Mouse (Mus musculus) heart, embryonic 16.5 days (tissue): ENCODE data around the gene Cx3cr1. TPM values are rescaled to one million over a fixed set of nuclear protein-coding genes. Genes with fewer than 3 reads are reported as not detected.

ENCODE experiments used
- ATAC-seq: fragments of 200-750 bp; cut with Nextera tagmentation; replicated peaks from 2 replicates; pipeline ENCODE4 v1.8.0; 2017; ENCODE audit warnings: moderate number of reproducible peaks; ENCODE audit not compliant: insufficient read depth, low FRiP score; ENCODE audit errors: extremely low read depth
- H3K27ac ChIP-seq: fragments of 300-500 bp; sonication (generic); 2 replicates; pipeline ENCODE4 v1.5.1; 2014; ENCODE audit warnings: mild to moderate bottlenecking, low read length, control low read depth, moderate library complexity
- H3K27me3 ChIP-seq: fragments of 300-500 bp; sonication (generic); 2 replicates; pipeline ENCODE4 v1.6.1; 2014; ENCODE audit warnings: low read length, mixed read lengths; ENCODE audit not compliant: control insufficient read depth, insufficient read depth
- H3K36me3 ChIP-seq: fragments of 300-500 bp; sonication (generic); 2 replicates; pipeline ENCODE4 v1.6.1; 2014; ENCODE audit not compliant: control insufficient read depth, insufficient read depth
- H3K4me1 ChIP-seq: fragments of 300-500 bp; sonication (generic); 2 replicates; pipeline ENCODE4 v1.6.1; 2014; ENCODE audit warnings: low read length, mixed read lengths; ENCODE audit not compliant: control insufficient read depth, insufficient read depth
- H3K4me2 ChIP-seq: fragments of 300-500 bp; sonication (generic); 2 replicates; pipeline ENCODE4 v1.6.1; 2014; ENCODE audit warnings: low read depth, mild to moderate bottlenecking, control low read depth, low read length
- H3K4me3 ChIP-seq: fragments of 300-500 bp; sonication (generic); 2 replicates; pipeline ENCODE4 v1.5.1; 2014; ENCODE audit warnings: mild to moderate bottlenecking, control low read depth, low read length
- H3K9ac ChIP-seq: fragments of 300-500 bp; sonication (generic); 2 replicates; pipeline ENCODE4 v1.6.1; 2014; ENCODE audit warnings: low read length, control low read depth
- H3K9me3 ChIP-seq: fragments of 300-500 bp; sonication (generic); replicated peaks from 2 replicates; pipeline ENCODE4 v1.6.1; 2016; ENCODE audit warnings: low read length; ENCODE audit not compliant: control insufficient read depth
- WGBS: fragments of 180-500 bp; shearing (Covaris S2); extraction: QIAGEN DNeasy Blood & Tissue Kit; methylation state at CpG from one replicate; pipeline ENCODE4 v1.1.7; 2014; 5-methylcytosine and 5-hydroxymethylcytosine counted together
- polyA plus RNA-seq: library from polyadenylated mRNA; unstranded; fragments of >200 nt; fragmentation: Nextera tagmentation; extraction: Ambion mirVana; gene quantifications from 2 replicates; pipeline ENCODE4 v1.2.1, GENCODE M21; 2015

The Cx3cr1 gene
- polyA plus RNA-seq, 1 experiment from 2014 or later, result 6.1 TPM

- 80% methylated on average over 7 of the region's 7 CpGs for WGBS
- Histone ChIP-seq H3K27me3 (no peaks in the 10 kb centered on the region), H3K9me3 (peaks cover 7% of the 10 kb centered on the region), H3K27ac (no peak overlapping the region), H3K4me2 (no peak overlapping the region), H3K4me1 (no peaks in the 10 kb centered on the region), H3K4me3 (no peak overlapping the region), H3K36me3 (no peaks in the 10 kb centered on the region), H3K9ac (no peak overlapping the region)
- no peak for ATAC-seq
These were observed 19.4 kb upstream of the Cx3cr1 start for GRCm38 (mm10) chr9:120089125-120089524.

GRCm38 (mm10) chr9:120084406-120084805 is 14.7 kb upstream of the Cx3cr1 start:
- H3K27ac ChIP-seq, result no peak overlapping the region
- H3K4me3 ChIP-seq, result no peak overlapping the region
- H3K9me3 ChIP-seq, result peaks cover 10% of the 10 kb centered on the region
- no peaks in the 10 kb centered on the region for H3K4me1 ChIP-seq
- H3K4me2 ChIP-seq, result no peak overlapping the region
- 69% methylated on average over 9 of the region's 9 CpGs for WGBS
- no peak; the same call in 1 of the 2 replicates for ATAC-seq
- no peaks in the 10 kb centered on the region for H3K27me3 ChIP-seq
- H3K9ac ChIP-seq, result no peak overlapping the region
- no peaks in the 10 kb centered on the region for H3K36me3 ChIP-seq

GRCm38 (mm10) chr9:120083158-120083894 is 13.6 kb upstream of the Cx3cr1 start:
- 75% methylated on average over 18 of the region's 18 CpGs for WGBS
- no peak overlapping the region for H3K4me2 ChIP-seq

GRCm38 (mm10) chr9:120082691-120083090 is 13.0 kb upstream of the Cx3cr1 start:
- Histone ChIP-seq H3K4me2 (no peak overlapping the region), H3K4me3 (no peak overlapping the region), H3K27me3 (no peaks in the 10 kb centered on the region), H3K36me3 (no peaks in the 10 kb centered on the region), H3K27ac (no peak overlapping the region), H3K9me3 (0 out of 2 replicates have a peak, but pooled peaks cover 4% of the 10 kb centered on the region), H3K9ac (no peak overlapping the region), H3K4me1 (no peaks in the 10 kb centered on the region)
- no peak for ATAC-seq
- WGBS, result 77% methylated on average over 4 of the region's 4 CpGs

More at GRCm38 (mm10) chr9:120083158-120083894, 13.6 kb upstream of the Cx3cr1 start:
- Histone ChIP-seq H3K36me3 (no peaks in the 10 kb centered on the region), H3K9me3 (0 out of 2 replicates have a peak, but pooled peaks cover 4% of the 10 kb centered on the region), H3K4me3 (no peak overlapping the region), H3K27ac (no peak overlapping the region), H3K27me3 (no peaks in the 10 kb centered on the region), H3K4me1 (no peaks in the 10 kb centered on the region), H3K9ac (no peak overlapping the region)
- ATAC-seq, result no peak

- no peak for ATAC-seq
- H3K27ac ChIP-seq, result no peak overlapping the region
- H3K9me3 ChIP-seq, result 0 out of 2 replicates have a peak, but pooled peaks cover 4% of the 10 kb centered on the region
- no peaks in the 10 kb centered on the region for H3K27me3 ChIP-seq
- no peaks in the 10 kb centered on the region for H3K36me3 ChIP-seq
- no peaks in the 10 kb centered on the region for H3K4me1 ChIP-seq
- 73% methylated on average over 5 of the region's 5 CpGs for whole genome bisulfite sequencing
- H3K4me3 ChIP-seq, result no peak overlapping the region
- H3K4me2 ChIP-seq, result no peak overlapping the region
- H3K9ac ChIP-seq, result no peak overlapping the region
These were observed 12.3 kb upstream of the Cx3cr1 start for GRCm38 (mm10) chr9:120081967-120082366.

GRCm38 (mm10) chr9:120081247-120081646 is 11.6 kb upstream of the Cx3cr1 start:
- no peaks in the 10 kb centered on the region for H3K27me3 ChIP-seq
- no peaks in the 10 kb centered on the region for H3K4me1 ChIP-seq
- no peak overlapping the region for H3K27ac ChIP-seq
- no peak overlapping the region for H3K4me2 ChIP-seq
- H3K9ac ChIP-seq, result no peak overlapping the region
- ATAC-seq, result no peak
- H3K36me3 ChIP-seq, result no peaks in the 10 kb centered on the region
- no peak overlapping the region for H3K4me3 ChIP-seq
- WGBS, result 66% methylated on average over 6 of the region's 6 CpGs
- H3K9me3 ChIP-seq, result 0 out of 2 replicates have a peak, but pooled peaks cover 4% of the 10 kb centered on the region

GRCm38 (mm10) chr9:120080546-120081108 is 10.9 kb upstream of the Cx3cr1 start:
- H3K36me3 ChIP-seq, result no peaks in the 10 kb centered on the region
- WGBS, result 79% methylated on average over 8 of the region's 8 CpGs
- ATAC-seq, result no peak

GRCm38 (mm10) chr9:120079901-120080300 is 10.2 kb upstream of the Cx3cr1 start:
- H3K4me2 ChIP-seq, result no peak overlapping the region
- 65% methylated on average over 7 of the region's 7 CpGs for WGBS
- no peak overlapping the region for H3K27ac ChIP-seq
- no peaks in the 10 kb centered on the region for H3K4me1 ChIP-seq
- no peaks in the 10 kb centered on the region for H3K36me3 ChIP-seq
- ATAC-seq, result no peak
- H3K9ac ChIP-seq, result no peak overlapping the region
- 0 out of 2 replicates have a peak, but pooled peaks cover 4% of the 10 kb centered on the region for H3K9me3 ChIP-seq
- no peak overlapping the region for H3K4me3 ChIP-seq
- H3K27me3 ChIP-seq, result no peaks in the 10 kb centered on the region

More at GRCm38 (mm10) chr9:120080546-120081108, 10.9 kb upstream of the Cx3cr1 start:
- Histone ChIP-seq H3K27me3 (no peaks in the 10 kb centered on the region), H3K4me1 (no peaks in the 10 kb centered on the region), H3K4me3 (no peak overlapping the region), H3K9me3 (0 out of 2 replicates have a peak, but pooled peaks cover 4% of the 10 kb centered on the region), H3K27ac (no peak overlapping the region), H3K4me2 (no peak overlapping the region), H3K9ac (no peak overlapping the region)

- H3K36me3 ChIP-seq, result no peaks in the 10 kb centered on the region
- 77% methylated on average over 3 of the region's 3 CpGs for WGBS
- H3K27me3 ChIP-seq, result no peaks in the 10 kb centered on the region
- H3K9me3 ChIP-seq, result 0 out of 2 replicates have a peak, but pooled peaks cover 4% of the 10 kb centered on the region
- H3K4me2 ChIP-seq, result no peak overlapping the region
- ATAC-seq, result no peak
- no peak overlapping the region for H3K27ac ChIP-seq
- H3K9ac ChIP-seq, result no peak overlapping the region
- H3K4me3 ChIP-seq, result no peak overlapping the region
- no peaks in the 10 kb centered on the region for H3K4me1 ChIP-seq
These were observed 8.6 kb upstream of the Cx3cr1 start for GRCm38 (mm10) chr9:120078241-120078640.
